Mouse (Mus musculus) fat pad, adult 2 months (tissue): ENCODE measurements at regions not wholly inside any gene's neighbourhood (a gene's known extent, or its start where the extent isn't known, plus 50 kb on each side); places are given as distances from the start of the nearest gene placed in this dataset.

Source experiments
- DNase-seq: peaks from one replicate; pipeline ENCODE4 v3.0.0-alpha.2; 2011; ENCODE audit warnings: low read depth, low spot score; ENCODE audit errors: extremely low read depth

DNA sequence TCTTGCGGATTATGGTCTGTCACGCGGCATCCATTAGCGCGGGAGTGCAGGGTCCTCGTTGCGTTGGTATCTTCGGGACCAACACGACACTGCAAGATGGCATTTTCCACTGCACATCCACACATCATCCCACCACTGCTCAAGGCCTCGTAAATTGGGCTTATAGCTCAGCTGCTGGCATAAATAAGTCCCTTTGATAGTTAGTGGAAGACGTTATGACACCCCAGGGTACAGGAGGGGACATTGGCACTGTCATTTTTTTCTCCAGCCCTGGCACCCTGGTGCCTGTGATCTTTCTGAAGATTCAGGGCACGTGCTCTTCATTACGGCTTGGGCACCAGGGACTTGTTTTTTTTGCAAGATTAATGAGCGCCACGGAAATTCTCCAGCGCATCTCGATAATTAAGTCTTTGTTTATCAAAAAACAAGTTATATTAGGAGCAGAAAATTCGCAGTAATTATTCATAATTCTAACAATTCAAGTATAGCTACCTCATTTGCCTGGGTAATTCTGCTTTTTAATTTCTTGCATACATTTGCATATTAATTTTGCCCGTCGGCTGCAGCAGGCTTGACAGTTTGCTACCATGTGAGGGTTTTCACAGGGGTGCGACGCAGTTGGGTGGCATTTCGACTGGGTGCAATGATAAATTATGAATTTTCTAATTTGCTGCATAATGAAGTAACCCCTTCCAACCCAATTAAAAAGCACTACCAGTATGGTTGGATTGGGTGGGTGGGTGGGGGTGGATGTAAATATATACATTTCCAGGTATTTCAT lies 119.1 kb downstream of the Vrk1 start:
- DNase-seq, result no peak

DNA sequence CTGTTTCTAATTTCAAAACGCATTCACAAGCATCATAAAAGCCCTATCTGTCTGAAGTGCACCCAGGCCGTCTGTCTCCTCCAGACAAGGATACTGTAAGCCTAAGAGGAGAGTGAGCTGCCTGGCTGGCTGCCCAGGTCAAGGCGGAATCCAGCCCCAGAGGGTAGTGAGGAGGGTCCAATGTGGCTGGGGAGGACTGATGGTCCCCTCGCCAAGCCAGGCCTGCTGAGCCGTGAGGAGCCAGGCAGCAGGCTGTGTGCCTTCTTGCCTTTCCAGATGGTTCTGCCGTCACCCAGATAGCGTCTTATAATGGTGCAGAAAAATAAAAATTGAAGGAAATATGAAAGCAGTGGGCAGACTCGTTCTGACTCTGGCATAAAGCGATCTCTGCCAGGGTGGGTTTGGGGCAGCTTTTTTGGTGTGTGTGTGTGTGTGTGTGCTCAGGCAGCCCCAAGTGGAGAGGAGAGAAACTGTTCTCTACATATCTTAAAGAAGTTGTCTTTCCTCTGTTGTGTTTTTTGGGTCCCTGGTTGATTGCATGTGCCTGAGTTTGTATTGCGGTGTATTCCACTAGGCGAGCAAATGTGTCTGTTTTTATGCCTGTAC lies 120.1 kb downstream of the Vrk1 start:
- DNase-seq, result no peak

DNA sequence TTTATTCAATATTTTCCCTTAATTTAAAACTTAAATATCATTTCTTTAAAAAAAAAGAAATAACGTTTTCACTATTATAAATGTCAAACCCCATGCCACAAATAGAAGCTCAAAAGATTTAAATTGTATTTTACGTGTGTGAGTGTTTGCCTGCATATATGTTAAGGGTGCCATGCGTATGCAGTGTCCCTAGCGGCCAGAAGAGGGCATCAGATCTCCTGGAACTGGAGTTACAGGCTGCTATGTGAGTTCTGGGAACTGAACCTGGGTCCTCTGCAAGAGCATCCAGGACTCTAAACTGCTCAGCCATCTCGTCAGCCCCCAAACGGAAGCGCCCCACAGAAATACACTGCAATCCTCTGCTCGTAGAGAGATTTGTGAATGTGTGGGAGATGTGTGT lies 122.7 kb downstream of the Vrk1 start:
- DNase-seq, result no peak

DNA sequence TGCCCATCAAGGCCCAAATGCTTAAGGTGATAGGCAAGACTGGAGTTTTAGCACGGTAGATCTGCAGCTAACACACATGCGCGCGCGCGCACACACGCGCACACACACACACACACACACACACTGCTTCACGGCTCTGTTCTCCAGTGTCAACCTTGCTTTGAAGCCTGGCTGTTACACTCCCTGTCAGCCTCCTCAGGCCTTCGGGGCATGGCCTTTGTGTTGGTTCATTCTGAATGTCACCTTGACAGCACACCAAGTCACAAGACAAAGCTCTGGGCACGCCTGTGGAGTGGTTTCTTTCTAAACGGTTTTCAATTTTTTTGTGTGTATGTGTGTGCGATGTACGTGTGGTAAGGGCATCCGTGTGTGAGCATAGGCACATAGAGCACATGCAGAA lies 128.4 kb downstream of the Vrk1 start:
- DNase-seq, result no peak

DNA sequence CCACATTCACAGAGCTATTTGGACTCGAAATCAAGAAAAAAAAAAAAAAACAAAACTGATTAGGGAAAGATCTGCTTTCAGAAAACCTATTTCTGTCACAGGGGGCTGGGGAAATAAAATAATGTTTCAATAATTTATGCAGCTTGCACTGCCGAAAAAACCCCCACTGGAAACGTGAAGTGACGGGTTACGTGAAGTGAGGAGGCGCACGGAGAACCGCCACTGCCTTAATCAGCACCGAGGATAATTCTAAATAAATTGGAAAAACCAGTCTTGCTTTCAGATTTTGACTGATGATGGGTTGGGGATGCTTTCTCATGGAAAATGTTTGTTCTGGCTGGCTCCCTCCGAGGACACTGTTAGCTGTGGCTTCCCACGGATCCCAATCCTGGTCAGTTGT lies 129.5 kb downstream of the Vrk1 start:
- DNase-seq, result no peak

DNA sequence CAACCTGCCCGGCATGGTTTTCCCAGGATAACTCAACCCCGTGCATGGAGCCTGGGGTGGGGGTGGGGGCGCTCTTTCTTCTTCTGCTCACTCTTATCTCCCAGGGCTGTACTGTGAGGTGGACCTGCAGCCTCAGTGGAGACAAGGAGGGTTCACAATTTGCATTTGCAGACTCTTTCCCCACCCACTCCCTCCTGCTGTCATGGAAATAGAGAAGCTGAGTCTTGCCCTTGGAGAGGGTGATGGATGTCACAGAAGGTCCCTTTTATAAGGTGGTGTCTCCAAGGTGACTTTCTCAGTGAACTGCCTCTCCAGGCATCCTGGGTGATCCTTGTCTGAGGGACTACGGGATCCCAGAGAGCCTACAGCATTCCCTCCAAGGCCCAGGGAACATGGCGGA lies 129.9 kb downstream of the Vrk1 start:
- no peak for DNase-seq

DNA sequence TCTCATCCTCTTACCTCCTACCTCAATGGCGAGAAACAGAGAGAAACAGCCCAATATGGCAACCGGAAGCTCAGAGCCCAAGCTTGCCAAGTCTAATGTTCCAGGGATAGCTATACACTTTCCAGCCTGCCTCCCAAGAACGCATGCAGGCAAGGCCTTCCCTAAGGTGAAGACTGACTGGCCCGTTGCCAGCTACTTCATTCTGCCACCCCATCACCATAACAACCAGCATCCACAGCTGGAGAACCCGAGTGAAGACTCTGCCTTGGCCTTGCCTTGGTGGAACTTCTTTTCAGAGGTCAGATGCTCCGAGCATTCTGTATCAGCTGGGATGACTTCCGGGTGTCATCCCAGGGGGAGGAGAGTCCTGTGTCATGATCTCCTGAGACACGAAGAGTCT lies 130.6 kb downstream of the Vrk1 start:
- no peak for DNase-seq

DNA sequence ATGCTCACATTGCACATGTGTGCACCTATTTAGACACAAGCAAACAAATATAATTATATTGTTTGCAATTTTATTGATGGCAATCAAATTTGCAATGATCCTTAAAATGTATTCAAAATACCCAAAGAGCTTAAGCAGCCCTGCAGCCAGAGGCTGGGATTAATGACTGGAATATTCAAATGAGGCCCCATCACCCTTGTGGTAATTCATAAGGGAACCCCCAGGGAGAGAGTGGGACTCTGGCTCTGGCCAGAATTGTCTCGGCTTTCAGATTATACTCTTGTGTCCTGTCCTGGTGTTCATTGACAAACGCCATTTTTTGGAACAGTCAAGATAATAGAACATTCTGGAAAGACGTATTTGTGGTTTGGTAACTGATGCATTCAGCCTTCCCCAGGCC lies 133.5 kb downstream of the Vrk1 start:
- DNase-seq, result no peak

DNA sequence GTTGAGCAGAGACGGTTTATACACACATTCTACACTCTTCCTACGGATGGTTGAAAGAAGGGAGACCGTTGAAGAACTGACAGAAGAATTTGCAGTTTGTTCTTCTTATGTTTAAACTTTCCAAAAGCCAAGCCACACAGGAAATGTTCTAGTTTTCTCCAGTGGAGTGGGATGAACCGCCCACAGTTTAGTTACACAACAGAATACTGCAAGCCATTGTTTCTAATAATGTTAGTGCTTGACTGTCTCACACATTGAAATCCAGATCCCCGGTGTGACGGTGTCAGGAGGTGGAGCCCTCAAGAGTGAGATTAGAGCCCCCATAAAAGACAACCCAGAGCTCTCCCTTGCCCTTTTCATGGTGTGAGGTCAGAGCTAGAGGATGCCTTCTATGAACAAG lies 146.8 kb downstream of the Vrk1 start:
- no peak for DNase-seq

DNA sequence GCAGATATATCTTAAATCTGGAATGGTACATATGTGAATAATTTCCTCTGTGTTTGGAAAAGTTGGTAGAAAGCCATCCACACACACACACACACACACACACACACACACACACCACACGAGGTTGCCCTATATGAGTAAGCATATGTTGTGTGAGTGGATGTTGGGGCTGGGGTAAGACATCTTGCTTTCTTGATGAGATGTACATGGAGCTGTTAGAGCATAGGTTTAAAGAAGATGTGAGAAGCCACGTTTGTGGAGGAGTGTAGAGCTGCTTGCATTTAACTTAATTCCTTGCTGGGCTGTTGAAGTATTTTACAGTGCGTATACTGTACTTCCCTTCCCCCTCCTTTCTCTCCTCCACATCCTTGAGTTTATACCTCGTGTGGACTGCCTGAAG lies 147.8 kb downstream of the Vrk1 start:
- DNase-seq, result no peak

DNA sequence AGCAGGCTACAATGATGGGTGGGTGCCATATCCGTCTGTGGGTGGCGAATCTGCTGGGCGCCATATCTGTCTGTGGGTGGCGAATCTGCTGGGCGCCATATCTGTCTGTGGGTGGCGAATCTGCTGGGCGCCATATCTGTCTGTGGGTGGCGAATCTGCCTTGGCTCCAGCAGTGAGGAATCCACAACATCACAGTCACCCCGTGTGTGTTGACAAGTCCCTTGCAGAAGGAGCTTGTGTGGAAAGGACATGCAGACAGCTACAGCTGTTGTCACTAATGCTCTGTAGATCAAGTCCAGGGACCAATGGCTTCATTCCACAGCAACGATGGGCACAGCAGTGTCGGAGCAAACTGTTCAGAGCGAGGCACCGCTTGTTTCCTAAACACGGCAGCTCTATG lies 148.6 kb downstream of the Vrk1 start:
- DNase-seq, result no peak

DNA sequence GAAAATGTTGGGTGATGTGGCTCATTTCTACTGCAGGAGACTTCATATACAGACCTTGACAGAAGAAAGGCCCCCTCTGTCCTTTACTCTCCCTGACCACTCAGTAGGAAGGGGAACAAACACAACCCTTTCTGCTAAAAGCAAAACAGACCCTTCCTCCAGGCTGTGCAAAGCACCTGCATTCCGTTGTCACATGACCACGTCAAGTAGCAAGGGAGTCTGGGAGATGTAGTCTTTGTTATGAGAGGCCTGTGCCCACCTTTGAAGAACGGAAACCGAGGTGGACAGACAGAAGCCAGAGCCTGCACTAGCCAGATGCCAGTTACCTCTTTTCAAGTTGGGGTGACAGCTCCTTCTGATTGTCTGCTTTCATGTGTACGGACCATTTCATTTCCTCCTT lies 161.3 kb downstream of the Vrk1 start:
- no peak for DNase-seq

DNA sequence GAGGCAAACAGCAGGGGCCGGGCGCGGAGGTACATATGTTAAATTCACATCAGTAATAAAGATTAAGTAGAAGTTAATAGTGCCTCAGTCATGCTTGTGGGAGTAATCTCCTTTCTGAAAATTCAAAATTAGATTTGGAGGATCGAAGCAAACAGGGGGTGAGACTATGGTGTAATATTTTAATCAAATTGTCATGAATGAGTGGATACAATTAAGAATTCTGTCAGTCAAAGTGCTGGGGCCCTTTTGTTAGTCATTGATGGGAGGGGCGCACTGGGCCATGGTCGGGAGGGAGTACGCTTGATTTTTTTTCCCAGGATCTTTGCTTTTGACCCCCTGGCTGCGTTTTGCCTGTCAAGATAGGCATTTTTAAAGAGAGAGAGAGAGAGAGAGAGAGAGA lies 163.2 kb downstream of the Vrk1 start:
- no peak for DNase-seq

DNA sequence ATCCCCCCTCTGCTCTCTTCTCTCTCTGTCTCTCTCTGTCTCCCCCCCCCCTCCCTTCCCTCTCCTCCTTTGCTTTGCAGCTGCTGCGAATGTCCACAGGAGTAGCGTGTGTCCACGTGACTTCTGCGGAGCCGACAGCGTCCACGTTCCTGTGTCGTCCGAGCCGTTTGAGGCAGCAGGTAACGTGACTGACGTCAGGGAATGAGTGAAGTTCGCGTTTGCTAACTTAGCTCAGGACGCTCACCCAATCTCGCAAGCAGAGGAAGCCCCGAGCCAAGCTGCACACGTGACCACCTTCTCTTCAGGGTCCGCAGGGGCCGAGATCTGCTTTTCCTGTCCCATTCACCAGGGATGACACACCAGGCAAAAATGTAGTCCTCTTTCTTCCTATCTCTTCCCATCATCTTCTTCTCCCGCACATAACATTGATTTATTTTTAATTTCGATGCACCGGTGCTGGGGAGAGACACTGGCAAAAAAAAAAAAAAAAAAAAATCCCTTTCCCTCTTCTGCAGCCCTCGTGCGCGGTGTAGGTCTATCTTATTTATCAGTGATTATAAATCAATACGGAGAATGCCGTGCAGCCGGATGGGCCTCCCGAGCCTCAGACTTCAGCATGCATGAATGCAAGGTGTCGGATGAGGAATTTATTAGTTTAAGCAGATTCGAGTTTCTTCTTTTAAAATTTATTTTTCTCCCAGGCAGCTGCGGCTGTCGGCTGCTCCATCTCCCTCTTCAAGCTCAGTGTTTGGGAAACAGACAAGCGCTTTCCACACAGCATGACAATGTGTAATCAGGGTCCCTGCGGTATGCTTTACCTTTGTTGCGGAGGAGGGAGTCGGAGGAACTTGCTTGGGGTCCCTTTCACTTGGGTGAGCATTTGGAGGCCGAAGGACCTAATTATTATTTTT lies 164.3 kb downstream of the Vrk1 start:
- no peak for DNase-seq

DNA sequence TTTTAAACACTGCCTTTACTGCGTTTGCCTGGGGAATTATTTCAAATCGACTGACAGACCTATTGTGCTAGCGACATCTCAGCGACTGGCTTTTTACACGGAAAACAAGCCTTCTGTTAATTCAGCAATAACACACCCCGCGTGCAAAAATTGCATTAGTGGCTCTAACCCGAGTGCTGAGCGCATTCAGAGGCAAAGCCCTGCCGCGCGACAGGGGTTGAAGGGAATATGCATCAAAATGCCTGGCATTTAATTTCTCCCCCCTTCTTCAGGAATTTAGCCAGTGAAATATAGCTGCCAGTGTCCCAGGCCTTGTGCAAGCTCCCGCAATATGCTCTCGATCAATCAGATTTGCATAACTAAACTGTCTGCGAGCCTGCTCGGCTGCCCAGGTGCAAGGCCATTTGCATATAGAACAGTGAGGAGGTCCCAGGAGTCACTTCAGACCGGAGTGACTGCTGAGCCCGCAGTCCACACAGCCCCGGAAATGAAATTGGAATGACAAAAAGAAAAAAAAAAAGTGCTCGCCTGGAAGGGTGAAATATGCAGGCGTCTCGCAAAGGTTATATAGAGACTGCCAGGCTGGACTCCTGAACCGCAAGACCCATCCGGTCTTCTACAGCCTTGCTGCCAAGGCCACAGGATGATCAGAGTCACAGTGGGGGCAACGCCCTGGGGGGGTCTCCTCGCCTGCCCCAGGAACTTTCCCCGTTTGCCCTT lies 165.1 kb downstream of the Vrk1 start:
- DNase-seq, result no peak

DNA sequence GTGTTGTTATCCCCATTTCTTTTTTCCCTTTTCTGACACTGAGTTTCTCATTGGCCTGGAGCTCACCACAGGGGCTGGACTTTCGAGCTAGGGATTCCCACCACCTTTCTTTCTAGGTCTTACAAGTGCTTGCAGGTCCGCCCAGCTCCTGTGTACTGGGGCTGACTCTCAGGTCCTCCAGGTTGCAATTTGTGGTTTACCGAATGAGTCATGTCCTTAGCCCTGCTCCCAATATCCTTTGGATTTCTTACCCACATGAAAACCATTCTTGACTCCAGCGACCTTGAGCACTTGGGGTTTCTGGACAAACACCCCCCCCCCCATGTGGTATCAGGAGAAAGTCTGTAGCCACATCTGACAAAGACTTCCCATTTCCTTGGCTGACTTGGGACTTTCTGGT lies 167.3 kb downstream of the Vrk1 start:
- DNase-seq, result no peak

DNA sequence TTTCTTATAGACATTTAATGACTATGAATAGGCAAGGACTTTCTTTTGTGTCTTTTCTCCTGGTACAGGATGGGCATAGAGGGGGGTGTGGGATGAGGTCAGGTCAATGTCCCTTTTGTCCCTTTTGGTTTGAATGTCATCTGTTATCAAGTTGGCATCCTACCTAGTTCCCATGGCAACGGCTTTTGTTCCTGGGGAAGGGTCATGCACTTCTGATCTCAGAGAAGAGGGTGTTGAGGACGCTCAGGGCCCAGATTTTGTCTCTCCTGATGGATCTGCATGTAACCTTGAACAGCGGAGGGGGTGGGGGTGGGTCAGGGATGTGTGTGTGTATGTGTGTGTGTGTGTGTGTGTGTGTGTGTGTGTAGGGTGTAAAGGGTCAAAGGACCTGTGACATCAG lies 167.8 kb downstream of the Vrk1 start:
- DNase-seq, result no peak

DNA sequence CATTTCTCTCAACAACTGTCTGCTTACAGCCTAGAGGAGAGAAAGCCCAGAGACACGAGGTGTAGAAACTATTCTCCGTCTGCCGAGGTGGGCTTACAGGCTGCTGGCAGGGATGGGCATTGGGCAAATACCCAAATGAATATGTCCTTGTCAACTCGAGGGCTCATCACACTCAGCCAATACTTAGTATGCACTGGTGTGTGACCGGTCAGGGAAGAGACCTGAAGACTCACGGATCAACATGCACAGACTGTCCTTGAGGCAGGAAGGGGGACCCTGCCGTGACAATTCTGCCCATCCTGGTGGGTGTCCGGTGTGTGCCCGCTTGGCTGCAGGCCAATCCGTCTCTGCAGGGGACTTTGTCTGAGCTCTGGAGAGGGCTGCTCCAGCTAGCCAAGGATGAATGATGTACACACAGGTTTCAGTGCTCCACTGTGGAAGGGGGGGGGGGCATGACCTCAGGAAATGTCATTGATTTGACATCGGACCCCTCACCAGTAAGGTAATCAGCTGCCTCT lies 168.7 kb downstream of the Vrk1 start:
- no peak for DNase-seq

DNA sequence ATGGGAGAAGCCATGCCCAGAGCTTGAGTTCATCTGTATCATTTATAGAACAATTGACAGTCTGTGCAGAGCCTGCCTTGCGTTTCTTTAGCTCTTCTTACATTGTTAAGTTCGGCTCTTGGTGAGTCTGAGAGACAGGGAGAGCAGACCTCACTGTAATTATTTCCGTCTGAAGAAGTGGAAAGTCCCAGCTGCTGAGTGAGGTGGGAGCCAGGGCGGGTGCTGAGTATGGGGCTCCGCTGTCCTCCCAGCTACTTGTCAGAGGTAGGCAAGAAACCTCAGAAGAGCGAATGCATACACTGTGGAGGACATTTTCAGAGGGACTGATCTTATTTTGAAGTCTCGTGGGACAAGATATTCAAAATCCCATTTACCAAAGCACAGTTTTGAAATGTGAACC lies 172.9 kb downstream of the Vrk1 start:
- DNase-seq, result no peak

DNA sequence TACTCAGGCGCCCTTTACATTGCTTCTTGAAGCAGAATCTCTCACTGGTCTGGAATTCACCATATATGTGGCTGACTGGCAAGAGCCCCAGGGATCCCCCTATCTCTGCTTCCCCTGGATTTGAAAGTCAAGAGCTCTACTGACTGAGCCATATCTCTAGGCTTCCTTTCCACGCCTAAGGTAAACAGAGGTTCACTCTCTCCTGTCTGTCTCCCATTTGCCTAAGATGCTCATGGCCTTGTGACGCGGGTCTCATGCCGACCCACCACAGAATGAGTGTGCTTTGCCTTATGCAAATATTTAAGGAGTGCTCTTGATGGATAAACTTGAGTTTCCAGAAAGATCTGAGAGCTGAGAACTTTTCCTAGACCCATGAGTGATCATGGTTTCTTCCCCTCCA lies 173.9 kb downstream of the Vrk1 start:
- DNase-seq, result no peak

DNA sequence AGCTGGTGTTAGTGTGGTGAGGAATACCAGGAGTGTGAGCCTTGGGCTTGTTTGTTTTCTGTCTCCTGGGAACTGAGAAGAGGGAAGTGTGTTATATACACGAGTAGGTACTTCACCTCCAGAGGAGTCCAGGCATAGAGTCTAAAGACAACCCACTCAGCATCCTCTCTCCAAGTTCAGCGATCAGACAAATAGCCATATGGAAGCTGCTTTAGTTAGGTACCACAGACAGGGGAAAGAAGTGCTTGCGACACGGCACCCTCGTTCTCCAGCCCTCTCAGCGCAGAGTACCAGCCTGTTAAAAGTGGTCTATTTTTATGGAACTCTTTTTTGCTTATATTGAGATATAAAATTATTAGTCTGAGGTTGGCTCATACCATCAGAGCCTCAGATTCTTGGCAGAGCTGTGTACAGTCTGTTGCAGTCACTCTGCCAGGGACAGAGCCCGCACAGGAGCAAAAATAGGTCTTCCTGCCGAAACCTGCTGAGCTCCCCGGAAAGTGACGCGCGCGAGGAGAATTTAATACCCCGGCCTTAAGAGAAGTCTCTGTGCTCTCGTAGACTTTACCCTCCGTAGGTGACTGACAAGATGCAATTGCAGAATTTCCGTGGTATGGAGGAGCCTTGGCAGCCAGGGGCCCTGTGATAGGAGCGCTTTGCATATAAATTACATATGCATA lies 175.5 kb downstream of the Vrk1 start:
- DNase-seq, result no peak
